Mouse (Mus musculus): Measurements from ENCODE around the gene Paf1. TPM values are rescaled to one million over a fixed set of nuclear protein-coding genes. Genes with fewer than 3 reads are reported as not detected.
"Not testable (repeated sequence)": the region's sequence is repeated elsewhere in the genome, so short reads cannot be mapped to it uniquely, and the experiment has no call there.

Gene Paf1
- total RNA-seq, 2 experiments from 2014 or later: 68.4 to 79.0 TPM

DNA sequence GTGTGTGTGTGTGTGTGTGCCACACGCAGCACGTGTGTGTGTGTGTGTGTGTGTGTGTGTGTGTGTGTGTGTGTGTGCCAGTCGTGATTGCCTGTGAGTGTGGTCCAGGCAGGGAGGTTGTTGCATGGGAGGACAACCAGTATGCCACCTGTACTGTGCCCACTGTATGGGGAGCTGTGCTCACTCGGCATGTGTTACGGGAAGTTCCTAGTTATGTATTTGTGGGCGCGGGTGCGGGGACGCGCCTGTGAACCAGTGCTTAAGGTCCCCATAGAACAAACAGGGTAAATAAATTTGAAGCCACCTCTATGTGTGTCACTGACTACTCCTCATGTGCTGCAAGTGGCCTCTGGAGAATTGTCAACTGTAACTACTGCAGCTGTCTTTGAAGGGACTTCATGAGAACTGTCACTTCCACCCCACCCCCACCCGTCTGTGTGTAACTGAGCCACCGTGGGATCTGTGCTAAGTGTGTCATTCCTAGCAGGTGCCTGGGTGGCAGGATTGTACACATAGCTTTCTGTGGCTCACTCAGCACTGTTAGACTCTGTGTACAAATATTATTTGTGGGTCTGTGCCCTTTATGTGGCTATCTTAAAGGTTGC, 10.3 kb upstream of the Paf1 start:
- DNase-seq (ENCODE audit: low spot score in 2 of 2): no peak
- H3K4me3 ChIP-seq: peak overlapping the region; percentile 9; the same call in 1 of the 2 replicates
- TF ChIP-seq CTCF (conservative IDR thresholded peaks at IDR 0.05): no peak
- peak overlapping the region; percentile 82 for H3K27ac ChIP-seq

DNA sequence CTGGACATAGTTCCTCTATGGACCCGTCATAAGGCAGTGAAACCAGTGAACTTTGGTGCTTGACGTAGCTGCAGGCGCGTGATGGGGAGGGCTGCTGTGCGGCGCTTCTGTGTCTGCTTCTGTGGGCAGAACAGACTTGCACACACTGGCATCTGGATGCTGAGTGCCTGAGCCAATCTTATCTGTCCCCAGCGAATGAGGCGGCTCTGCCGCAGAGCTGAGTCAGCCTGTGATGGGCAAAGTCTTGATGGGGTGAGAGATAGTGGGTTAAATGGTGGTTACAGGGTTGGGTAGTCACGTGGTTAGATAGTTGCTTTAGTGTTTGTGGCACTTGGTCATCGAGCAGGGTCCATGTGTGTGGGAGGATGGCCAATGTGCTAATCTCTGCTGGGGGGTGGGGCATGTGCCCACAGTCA, 9.8 kb upstream of the Paf1 start:
- peak in 1 of 2 experiments; percentile 76 for DNase-seq (ENCODE audit: low spot score in 2 of 2)
- Histone ChIP-seq H3K27ac (peak overlapping the region; percentile 82), H3K4me3 (peak overlapping the region; percentile 9; the same call in 1 of the 2 replicates)
- TF ChIP-seq CTCF (conservative IDR thresholded peaks at IDR 0.05): no peak

DNA sequence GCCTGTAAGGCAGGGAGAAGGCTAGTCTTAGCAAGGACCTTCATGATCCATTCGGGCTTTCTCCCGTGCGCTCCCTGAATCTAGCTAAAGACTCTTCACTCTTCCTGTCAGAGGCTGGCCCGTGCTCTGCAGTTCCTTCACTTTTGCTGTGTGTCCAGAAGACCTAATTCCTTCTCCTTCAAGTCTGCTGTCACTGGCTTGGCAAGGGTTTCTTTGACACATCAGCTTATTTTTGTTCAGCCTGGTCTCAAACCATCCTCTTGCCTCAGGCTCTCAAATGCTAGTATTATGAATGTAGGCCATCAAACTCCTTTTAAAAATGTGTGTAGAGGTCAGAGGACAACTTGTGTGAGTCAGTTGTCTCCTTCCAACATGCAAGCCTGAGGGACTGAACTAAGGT, 9.1 kb upstream of the Paf1 start:
- Histone ChIP-seq H3K4me3 (no peak overlapping the region), H3K27ac (peak overlapping the region; percentile 82)
- TF ChIP-seq CTCF (conservative IDR thresholded peaks at IDR 0.05): no peak
- DNase-seq (ENCODE audit: low spot score in 2 of 2): no peak

DNA sequence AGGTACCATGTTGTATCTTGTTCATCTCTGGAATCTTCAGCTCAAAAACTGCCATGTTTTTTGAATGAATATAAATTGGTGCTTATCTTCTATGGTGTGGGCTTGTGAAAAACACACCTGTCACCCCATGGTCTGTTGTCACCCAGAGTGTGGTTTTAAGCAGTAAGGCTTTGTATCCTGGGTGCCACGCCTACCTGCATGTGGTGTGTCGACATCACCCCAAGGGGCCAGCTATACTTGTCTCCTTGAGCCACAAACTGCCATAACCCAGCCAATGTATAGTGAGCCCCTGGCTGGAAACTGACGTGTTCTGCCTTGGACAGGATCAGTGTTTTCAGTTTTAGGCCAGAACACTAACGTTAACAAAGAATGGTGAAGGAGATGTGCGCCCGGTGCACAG, 8.6 kb upstream of the Paf1 start:
- DNase-seq (ENCODE audit: low spot score in 2 of 2): no peak
- Histone ChIP-seq H3K4me3 (no peak overlapping the region), H3K27ac (peak overlapping the region; percentile 82; the same call in 1 of the 2 replicates)
- TF ChIP-seq CTCF (conservative IDR thresholded peaks at IDR 0.05): no peak

DNA sequence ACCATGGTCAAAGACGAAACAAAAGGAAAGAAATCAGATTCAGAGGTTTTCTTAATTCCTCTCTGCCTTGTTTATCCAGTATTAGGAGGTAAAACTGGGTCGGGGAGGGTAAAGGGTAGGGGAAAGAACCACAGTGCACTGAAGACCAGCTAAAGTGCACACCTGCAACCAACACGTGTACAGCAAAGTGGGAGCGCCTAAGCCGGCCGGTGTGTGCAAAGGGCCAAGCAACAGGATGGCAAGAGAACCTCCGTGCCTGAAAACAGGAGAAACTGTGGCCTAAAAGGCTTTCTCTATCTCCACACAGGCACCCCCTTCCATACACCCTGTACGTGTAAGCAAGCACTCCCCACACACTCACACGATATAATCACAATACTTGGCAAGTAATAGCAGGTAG, 7.6 kb upstream of the Paf1 start:
- H3K4me3 ChIP-seq: no peak overlapping the region
- TF ChIP-seq CTCF (conservative IDR thresholded peaks at IDR 0.05): no peak
- DNase-seq (ENCODE audit: low spot score in 2 of 2): no peak

DNA sequence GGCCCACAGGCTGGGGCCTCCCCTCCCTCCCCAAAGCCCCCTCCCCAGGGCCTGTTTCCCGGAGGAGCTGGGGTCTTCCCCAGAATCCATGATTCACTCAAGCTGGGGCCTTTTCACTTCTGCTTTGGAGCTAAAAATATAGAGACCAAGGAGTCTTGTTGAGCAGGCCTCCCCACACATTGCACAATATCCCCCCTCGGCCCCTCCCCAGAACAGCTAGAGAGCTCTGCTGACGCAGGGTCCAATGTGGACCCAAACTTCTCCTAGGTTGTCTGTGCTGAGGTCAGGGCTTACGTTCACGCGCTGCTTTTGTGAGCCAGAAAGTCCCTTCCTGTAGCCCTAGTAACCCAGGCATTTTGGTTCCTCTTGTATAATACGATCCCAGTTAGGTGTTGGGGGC, 6.7 kb upstream of the Paf1 start:
- no peak for TF ChIP-seq CTCF (conservative IDR thresholded peaks at IDR 0.05)
- Histone ChIP-seq H3K4me3 (no peak overlapping the region), H3K27ac (peak overlapping the region; percentile 64; the same call in 1 of the 2 replicates)
- no peak for DNase-seq (ENCODE audit: low spot score in 2 of 2)

More for the DNA sequence above, 7.6 kb upstream of the Paf1 start:
- peak overlapping the region; percentile 32; the same call in 1 of the 2 replicates for H3K27ac ChIP-seq

DNA sequence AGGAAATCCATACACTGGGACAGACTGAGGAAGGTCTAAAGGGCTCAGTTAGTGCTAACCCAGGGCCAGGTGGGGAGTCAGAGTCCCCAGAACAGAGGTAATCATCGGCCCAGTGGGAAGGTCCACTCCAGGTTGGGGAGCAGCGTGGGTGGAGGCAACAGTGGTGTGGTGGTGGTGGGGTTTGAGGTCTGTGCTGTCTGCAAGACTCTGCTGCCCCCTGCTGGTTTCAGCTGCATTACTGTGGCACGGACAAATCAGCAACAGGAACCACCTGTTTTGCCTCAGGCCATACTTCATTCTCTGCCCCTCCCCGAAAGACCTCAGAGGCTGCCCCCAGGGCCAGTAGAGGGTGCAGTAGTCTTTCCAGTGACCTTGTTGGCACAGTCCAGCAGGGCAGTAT, 6.3 kb upstream of the Paf1 start:
- Histone ChIP-seq H3K4me3 (no peak overlapping the region), H3K27ac (peak overlapping the region; percentile 64; the same call in 1 of the 2 replicates)
- peak; percentile 70 to 83 for DNase-seq (ENCODE audit: low spot score in 2 of 2)
- TF ChIP-seq CTCF (conservative IDR thresholded peaks at IDR 0.05): peak; percentile 82

DNA sequence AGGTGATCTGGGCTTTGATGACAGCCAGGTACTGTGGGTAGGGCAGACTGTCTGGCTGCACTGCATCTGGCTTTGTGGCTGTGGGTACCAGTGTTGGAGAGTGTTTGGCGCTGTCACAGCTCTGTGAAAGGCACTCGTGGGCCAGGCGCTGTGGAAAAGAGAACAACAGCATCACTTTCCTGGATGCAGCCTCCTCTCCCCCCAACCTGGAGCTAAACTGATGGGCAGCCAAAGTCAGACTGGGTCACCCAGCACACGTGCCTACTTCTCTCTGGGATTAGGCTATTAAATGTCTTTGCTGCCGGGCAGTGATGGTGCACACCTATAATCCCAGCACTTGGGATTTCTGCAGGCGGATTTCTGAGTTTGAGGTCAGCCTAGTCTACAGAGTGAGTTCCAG, 5.9 kb upstream of the Paf1 start:
- not testable (repeated sequence) for H3K27ac ChIP-seq; H3K4me3 ChIP-seq; DNase-seq (ENCODE audit: low spot score in 2 of 2)

DNA sequence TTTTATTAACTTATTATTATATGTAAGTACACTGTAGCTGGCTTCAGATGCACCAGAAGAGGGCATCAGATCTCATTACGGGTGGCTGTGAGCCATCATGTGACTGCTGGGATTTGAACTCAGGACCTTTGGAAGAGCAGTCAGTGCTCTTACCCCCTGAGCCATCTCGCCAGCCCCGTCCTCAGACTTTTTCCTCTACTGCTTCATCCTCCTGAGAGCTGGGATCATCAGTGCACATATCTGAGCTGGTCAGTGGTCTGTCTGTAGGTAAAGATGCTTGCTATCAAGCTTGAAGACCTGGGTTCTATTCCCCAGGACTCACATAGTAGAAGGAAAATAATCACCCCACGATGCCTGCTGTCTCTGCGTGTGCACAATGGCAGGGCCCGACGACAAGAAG, 5.4 kb upstream of the Paf1 start:
- not testable (repeated sequence) for H3K27ac ChIP-seq; H3K4me3 ChIP-seq; DNase-seq (ENCODE audit: low spot score in 2 of 2)

DNA sequence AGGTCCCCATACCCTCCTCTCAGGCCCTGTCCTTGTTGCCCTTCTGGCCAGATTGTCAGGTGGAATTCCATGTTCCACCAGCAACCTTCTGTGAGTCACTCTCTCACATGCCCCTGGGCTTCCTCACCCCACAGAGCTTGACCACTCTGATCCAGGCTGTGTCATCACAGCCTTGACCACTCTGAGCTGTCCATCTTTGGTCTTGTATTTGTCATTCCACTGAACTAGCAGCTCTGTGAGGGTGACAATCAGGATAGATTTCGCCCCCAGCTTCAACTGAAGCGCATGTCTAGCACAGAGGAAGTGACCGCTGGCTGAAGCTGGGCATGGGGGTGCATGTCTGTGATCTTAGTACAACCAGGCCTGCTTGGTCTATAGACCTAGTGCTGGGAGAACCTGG, 2.4 kb upstream of the Paf1 start:
- no peak overlapping the region for H3K27ac ChIP-seq
- H3K4me3 ChIP-seq: no peak overlapping the region
- DNase-seq (ENCODE audit: low spot score in 2 of 2): no peak
- no peak for TF ChIP-seq CTCF (conservative IDR thresholded peaks at IDR 0.05)

DNA sequence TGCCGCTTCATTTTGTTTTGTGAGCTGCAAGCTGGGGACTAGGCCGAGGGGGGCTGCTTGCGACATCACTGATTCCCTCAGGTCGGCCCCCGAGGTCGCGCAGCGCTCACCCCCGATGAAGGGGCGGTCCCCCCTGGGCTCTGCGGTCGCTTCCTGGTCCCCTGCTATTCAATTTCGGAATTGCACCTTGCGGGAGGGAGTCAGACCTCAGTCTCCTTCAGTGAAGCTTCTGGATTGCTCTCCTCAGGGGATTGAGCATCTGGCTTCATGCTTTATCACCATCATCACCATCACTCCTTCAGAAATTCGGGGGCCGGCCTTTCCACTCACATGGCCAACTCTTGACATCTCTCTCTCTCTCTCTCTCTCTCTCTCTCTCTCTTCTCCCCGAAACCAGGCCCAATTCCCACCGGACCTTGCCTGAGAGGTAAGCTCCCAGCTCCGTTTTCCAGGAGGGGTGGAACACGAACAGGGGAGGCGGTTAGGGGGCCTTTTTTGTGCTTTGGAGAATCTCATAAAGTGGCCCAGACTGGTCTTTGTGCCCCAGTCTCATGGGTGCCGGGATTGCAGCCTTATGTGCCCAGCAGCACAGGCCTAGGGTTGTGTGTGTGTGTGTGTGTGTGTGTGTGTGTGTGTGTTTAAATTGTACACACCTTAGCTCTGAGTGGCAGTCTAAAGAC, 661 bp downstream of the Paf1 start:
- peak overlapping the region; percentile 89 for H3K27ac ChIP-seq
- H3K4me3 ChIP-seq: peak overlapping the region; percentile 75
- DNase-seq (ENCODE audit: low spot score in 2 of 2): no peak
- no peak for TF ChIP-seq CTCF (conservative IDR thresholded peaks at IDR 0.05)

DNA sequence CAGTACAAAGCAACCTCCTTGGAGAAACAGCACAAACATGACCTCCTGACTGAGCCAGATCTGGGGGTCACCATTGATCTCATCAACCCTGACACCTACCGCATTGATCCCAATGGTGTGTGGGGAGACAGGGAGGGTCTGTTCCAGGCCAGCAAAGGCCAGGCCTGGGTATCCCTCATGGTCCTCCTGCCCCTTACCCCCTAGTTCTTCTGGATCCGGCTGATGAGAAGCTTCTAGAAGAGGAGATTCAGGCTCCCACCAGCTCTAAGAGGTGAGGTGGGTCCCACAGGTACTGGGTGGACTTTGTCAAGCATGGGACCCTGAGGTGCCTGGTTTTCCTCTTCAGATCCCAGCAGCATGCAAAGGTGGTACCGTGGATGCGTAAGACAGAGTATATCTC, 2.7 kb downstream of the Paf1 start:
- no peak for DNase-seq (ENCODE audit: low spot score in 2 of 2)
- Histone ChIP-seq H3K4me3 (no peak overlapping the region), H3K27ac (no peak overlapping the region)
- no peak for TF ChIP-seq CTCF (conservative IDR thresholded peaks at IDR 0.05)

DNA sequence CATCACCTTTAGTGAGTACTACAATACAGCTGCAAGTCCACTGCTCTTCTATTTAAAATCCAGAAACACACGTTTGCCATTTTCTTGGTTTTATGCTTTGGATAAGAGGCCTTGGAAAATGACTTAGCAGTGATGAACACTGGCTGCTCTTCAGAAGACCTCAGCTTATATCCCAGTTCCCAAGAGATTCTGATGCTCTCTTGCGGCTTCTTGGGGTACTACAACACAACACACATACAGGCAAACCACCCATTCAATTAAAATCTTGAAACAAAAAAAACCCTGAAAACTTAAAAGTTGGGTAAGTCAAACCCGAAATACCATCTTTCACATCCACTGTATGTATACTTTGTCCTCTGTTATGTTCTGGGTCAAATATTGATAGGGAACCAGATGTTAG, 5.2 kb downstream of the Paf1 start:
- no peak for DNase-seq (ENCODE audit: low spot score in 2 of 2)

More for the DNA sequence above, 5.2 kb downstream of the Paf1 start:
- Histone ChIP-seq H3K27ac (no peak overlapping the region), H3K4me3 (no peak overlapping the region)
- TF ChIP-seq CTCF (conservative IDR thresholded peaks at IDR 0.05): peak; percentile 79
